Mouse (Mus musculus): ENCODE data around the gene Cotl1. TPM values are rescaled to one million over a fixed set of nuclear protein-coding genes. Genes with fewer than 3 reads are reported as not detected.
A peak's percentile ranks its signal among the peaks of the same experiment; 100 is the strongest.

The Cotl1 gene
- polyA plus RNA-seq, 1 experiment, result 264 TPM

DNA sequence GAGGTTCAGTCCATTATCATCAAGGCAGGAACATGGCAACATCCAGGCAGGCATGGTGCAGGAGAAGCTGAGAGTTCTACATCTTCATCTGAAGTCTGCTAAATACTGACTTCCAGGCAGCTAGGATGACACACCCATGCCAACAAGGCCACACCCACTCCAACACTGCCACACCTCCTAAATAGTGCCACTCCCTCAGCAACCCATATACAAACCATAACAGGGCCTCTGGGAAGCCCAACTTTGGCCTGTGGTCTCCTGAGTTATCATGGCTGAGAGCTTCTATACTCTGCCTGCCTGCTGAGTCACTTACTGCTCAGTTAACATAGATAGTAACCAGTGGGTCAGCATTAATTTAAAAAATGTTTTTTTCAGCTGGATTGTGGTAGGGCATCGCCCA, 32.8 kb upstream of the Cotl1 start:
- Histone ChIP-seq H3K27ac (ENCODE audit: insufficient read depth, low read depth, low read length) (no peak overlapping the region), H3K4me3 (ENCODE audit: low read depth, low read length) (no peak overlapping the region), H3K36me3 (ENCODE audit: control insufficient read depth, insufficient read depth, low read length) (peaks cover 21% of the 10 kb centered on the region), H3K27me3 (ENCODE audit: control insufficient read depth, insufficient read depth, low read length) (no peaks in the 10 kb centered on the region), H3K4me1 (ENCODE audit: control insufficient read depth, insufficient read depth, insufficient read length, low read length) (no peaks in the 10 kb centered on the region)
- WGBS, result 100% methylated on average over 1 of the region's 1 CpGs
- no peak for TF ChIP-seq CTCF (IDR thresholded peaks at IDR 0.05; ENCODE audit: extremely low read depth, insufficient read length, insufficient replicate concordance, low read depth, low read length)
- TF ChIP-seq POLR2A (IDR thresholded peaks at IDR 0.05; ENCODE audit: low read depth, low read length), result no peak

DNA sequence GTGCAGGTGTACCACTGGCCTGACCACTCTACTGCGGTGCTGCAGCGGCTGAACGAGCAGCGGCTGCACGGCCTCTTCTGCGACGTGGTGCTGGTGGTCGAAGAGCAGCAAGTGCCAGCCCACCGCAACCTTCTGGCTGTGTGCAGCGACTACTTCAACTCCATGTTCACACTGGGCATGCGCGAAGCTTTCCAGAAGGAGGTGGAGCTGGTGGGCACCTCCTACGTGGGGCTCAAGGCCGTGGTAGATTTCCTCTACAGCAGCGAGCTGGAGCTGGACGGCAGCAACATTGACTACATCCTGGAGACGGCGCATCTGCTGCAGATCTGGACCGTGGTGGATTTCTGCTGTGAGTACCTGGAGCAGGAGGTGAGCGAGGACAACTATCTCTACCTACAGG, 29.3 kb upstream of the Cotl1 start:
- peaks cover 23% of the 10 kb centered on the region for H3K36me3 ChIP-seq (ENCODE audit: control insufficient read depth, insufficient read depth, low read length)
- H3K27ac ChIP-seq (ENCODE audit: insufficient read depth, low read depth, low read length), result no peak overlapping the region
- TF ChIP-seq CTCF (IDR thresholded peaks at IDR 0.05; ENCODE audit: extremely low read depth, insufficient read length, insufficient replicate concordance, low read depth, low read length) (no peak), POLR2A (IDR thresholded peaks at IDR 0.05; ENCODE audit: low read depth, low read length) (no peak)
- H3K4me3 ChIP-seq (ENCODE audit: low read depth, low read length), result no peak overlapping the region
- no peaks in the 10 kb centered on the region for H3K27me3 ChIP-seq (ENCODE audit: control insufficient read depth, insufficient read depth, low read length)
- no peaks in the 10 kb centered on the region for H3K4me1 ChIP-seq (ENCODE audit: control insufficient read depth, insufficient read depth, insufficient read length, low read length)
- 92% methylated on average over 20 of the region's 20 CpGs for WGBS

DNA sequence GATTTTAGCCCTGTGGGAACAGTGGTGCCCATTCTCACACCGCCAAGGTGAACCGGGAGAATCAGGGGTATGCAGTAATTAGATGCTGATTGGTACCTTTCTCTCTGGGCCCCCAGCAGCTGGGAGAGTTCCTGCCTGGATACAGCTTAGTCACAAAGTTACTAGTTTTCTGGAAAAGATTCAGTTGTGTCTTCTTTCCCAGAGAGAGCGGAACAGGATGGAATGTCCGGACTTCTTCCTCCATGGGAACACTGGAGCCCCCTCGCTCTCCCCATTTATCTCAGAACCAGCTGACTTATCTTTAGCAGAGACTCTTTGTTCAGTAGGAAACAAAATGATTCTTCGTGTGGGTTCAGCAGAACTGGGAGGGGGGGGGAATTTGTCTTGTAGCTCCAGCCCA, 22.4 kb upstream of the Cotl1 start:
- 26% methylated on average over 6 of the region's 6 CpGs for WGBS
- Histone ChIP-seq H3K4me3 (ENCODE audit: low read depth, low read length) (peak overlapping the region; percentile 77), H3K36me3 (ENCODE audit: control insufficient read depth, insufficient read depth, low read length) (0 out of 2 replicates have a peak, but pooled peaks cover 2% of the 10 kb centered on the region), H3K27ac (ENCODE audit: insufficient read depth, low read depth, low read length) (no peak overlapping the region), H3K4me1 (ENCODE audit: control insufficient read depth, insufficient read depth, insufficient read length, low read length) (peaks cover 6% of the 10 kb centered on the region), H3K27me3 (ENCODE audit: control insufficient read depth, insufficient read depth, low read length) (no peaks in the 10 kb centered on the region)
- TF ChIP-seq CTCF (IDR thresholded peaks at IDR 0.05; ENCODE audit: extremely low read depth, insufficient read length, insufficient replicate concordance, low read depth, low read length) (no peak), POLR2A (IDR thresholded peaks at IDR 0.05; ENCODE audit: low read depth, low read length) (no peak)

DNA sequence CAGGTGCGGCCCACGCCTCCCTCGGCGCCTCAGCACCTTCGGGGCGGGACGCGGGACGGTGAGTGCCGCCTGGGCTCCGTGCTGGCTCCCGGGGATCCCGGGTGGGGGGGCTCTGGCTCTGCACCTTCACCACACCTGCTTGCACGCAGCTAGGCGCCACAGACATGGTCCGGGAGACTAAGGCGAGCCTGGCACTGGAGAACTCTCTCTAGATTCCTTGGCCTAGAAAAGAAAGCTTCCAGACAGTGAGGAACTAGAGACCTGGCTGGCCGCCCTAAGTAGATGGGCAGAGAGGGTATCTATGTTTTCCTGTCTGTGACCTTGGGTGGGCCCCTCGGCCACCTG, 22.0 kb upstream of the Cotl1 start:
- WGBS, result 2% methylated on average over 19 of the region's 19 CpGs

DNA sequence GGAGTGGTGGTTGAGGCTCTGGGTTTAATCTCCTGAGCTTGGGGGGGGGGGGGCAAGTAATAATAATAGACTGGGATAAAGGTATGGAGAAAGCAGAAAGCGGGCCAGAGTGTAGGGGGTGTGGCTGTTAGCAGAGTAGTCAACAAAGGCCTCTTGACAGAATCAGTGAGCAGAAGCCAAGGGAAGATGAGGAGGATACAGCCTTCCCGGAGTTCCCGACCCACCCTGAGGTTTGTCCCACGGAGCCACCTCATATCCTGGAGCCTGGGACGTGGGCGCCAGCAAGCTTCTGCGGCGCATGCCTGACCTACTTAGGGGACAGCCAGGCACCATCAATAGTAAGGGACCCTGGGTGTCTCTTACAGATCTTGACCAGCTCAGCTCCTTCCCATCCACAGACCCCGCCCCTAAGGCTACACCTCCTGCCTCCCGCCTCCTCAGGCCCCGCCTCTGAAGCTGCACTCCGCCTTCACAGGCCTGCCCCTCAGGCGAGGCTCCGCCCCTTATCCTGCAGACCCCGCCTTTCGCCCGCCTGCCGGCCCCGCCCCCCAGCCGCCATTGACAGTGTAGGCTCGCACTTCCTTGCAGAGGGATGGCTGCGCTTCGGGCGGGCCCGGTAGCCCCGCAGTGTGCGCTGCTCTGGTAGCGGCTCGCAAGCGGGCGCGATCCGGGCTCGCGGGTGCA, 21.5 kb upstream of the Cotl1 start, which contains the start of gene Klhl36:
Klhl36 (plus strand) TSS at position 561 of the 684 bp plus-strand sequence.
- WGBS, result under 1% methylated on average over 35 of the region's 35 CpGs
- H3K27ac ChIP-seq (ENCODE audit: insufficient read depth, low read depth, low read length), result 0 out of 2 replicates have a peak within 1 kb of the TSS, but pooled peaks have one; percentile 7

More for the DNA sequence above, 22.0 kb upstream of the Cotl1 start:
- H3K27ac ChIP-seq (ENCODE audit: insufficient read depth, low read depth, low read length), result 0 out of 2 replicates have a peak overlapping the region, but pooled peaks have one; percentile 7
- peaks cover 6% of the 10 kb centered on the region for H3K4me1 ChIP-seq (ENCODE audit: control insufficient read depth, insufficient read depth, insufficient read length, low read length)
- peak overlapping the region; percentile 77 for H3K4me3 ChIP-seq (ENCODE audit: low read depth, low read length)
- H3K36me3 ChIP-seq (ENCODE audit: control insufficient read depth, insufficient read depth, low read length), result 0 out of 2 replicates have a peak, but pooled peaks cover 2% of the 10 kb centered on the region
- TF ChIP-seq POLR2A (IDR thresholded peaks at IDR 0.05; ENCODE audit: low read depth, low read length), result no peak; the same call in 1 of the 2 replicates
- TF ChIP-seq CTCF (IDR thresholded peaks at IDR 0.05; ENCODE audit: extremely low read depth, insufficient read length, insufficient replicate concordance, low read depth, low read length), result no peak
- H3K27me3 ChIP-seq (ENCODE audit: control insufficient read depth, insufficient read depth, low read length), result no peaks in the 10 kb centered on the region

DNA sequence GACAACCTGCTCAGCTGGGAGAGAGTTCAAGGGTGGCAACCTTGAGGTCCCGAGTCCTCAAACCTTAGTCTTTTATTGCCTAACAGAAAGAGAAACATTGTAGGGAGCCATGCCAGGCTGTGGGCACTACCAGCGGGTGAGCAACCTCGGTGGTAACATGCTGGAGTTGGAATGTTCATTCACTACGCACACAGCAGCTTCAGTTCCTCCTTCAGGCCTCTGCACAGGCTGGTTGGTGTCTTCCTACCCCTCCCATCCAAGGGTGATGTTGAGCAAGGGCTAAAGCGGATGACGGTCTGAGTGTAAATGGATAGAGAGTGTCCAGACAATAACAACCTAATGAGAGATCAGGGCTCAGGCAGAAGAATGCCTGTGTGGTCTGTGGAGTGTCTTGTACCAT, 17.4 kb upstream of the Cotl1 start:
- H3K4me3 ChIP-seq (ENCODE audit: low read depth, low read length), result no peak overlapping the region
- no peaks in the 10 kb centered on the region for H3K36me3 ChIP-seq (ENCODE audit: control insufficient read depth, insufficient read depth, low read length)
- H3K27ac ChIP-seq (ENCODE audit: insufficient read depth, low read depth, low read length), result no peak overlapping the region
- 58% methylated on average over 6 of the region's 6 CpGs for WGBS
- no peak for TF ChIP-seq POLR2A (IDR thresholded peaks at IDR 0.05; ENCODE audit: low read depth, low read length)
- no peak for TF ChIP-seq CTCF (IDR thresholded peaks at IDR 0.05; ENCODE audit: extremely low read depth, insufficient read length, insufficient replicate concordance, low read depth, low read length)
- no peaks in the 10 kb centered on the region for H3K27me3 ChIP-seq (ENCODE audit: control insufficient read depth, insufficient read depth, low read length)
- peaks cover 6% of the 10 kb centered on the region for H3K4me1 ChIP-seq (ENCODE audit: control insufficient read depth, insufficient read depth, insufficient read length, low read length)

More for the DNA sequence above, 21.5 kb upstream of the Cotl1 start, which contains the start of gene Klhl36:
- Histone ChIP-seq H3K4me3 (ENCODE audit: low read depth, low read length) (peak within 1 kb of the TSS; percentile 77), H3K4me1 (ENCODE audit: control insufficient read depth, insufficient read depth, insufficient read length, low read length) (peaks cover 6% of the 10 kb centered on the region), H3K36me3 (ENCODE audit: control insufficient read depth, insufficient read depth, low read length) (0 out of 2 replicates have a peak, but pooled peaks cover 2% of the 10 kb centered on the region), H3K27me3 (ENCODE audit: control insufficient read depth, insufficient read depth, low read length) (no peaks in the 10 kb centered on the region)
- TF ChIP-seq CTCF (IDR thresholded peaks at IDR 0.05; ENCODE audit: extremely low read depth, insufficient read length, insufficient replicate concordance, low read depth, low read length) (no peak), POLR2A (IDR thresholded peaks at IDR 0.05; ENCODE audit: low read depth, low read length) (peak; percentile 73)

DNA sequence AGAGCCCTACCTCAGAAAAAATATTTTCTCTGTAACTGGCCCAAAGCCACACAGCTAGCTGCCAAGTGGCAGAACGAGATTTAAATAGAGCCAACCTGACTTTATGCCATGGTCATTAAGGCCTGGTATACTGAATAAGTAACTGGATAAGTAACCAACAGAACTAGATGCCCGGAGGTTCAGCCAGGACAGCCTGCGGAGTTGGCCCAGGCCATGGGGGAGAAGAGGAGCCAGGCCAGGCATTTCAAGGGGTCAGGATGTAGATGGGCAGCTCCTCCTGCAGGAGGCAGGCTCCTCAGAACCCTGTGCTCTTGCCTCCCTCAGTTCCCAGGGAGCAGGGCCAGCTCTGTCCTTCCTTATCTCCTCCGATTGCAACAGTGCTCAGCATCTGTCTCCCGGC, 15.3 kb upstream of the Cotl1 start:
- no peaks in the 10 kb centered on the region for H3K4me1 ChIP-seq (ENCODE audit: control insufficient read depth, insufficient read depth, insufficient read length, low read length)
- WGBS, result 56% methylated on average over 5 of the region's 5 CpGs

More for the DNA sequence above, 15.3 kb upstream of the Cotl1 start:
- no peak overlapping the region for H3K27ac ChIP-seq (ENCODE audit: insufficient read depth, low read depth, low read length)
- H3K27me3 ChIP-seq (ENCODE audit: control insufficient read depth, insufficient read depth, low read length), result no peaks in the 10 kb centered on the region
- H3K36me3 ChIP-seq (ENCODE audit: control insufficient read depth, insufficient read depth, low read length), result no peaks in the 10 kb centered on the region
- TF ChIP-seq CTCF (IDR thresholded peaks at IDR 0.05; ENCODE audit: extremely low read depth, insufficient read length, insufficient replicate concordance, low read depth, low read length) (no peak), POLR2A (IDR thresholded peaks at IDR 0.05; ENCODE audit: low read depth, low read length) (no peak)
- no peak overlapping the region for H3K4me3 ChIP-seq (ENCODE audit: low read depth, low read length)

Measured in small intestine, adult 2 months (tissue).